Mouse (Mus musculus): Measurements from ENCODE around the gene Lpin1. TPM values are rescaled to one million over a fixed set of nuclear protein-coding genes. Genes with fewer than 3 reads are reported as not detected.
A peak's percentile ranks its signal among the peaks of the same experiment; 100 is the strongest.

Gene Lpin1
- total RNA-seq, 2 experiments from 2014 or later: 25.3 to 27.6 TPM

GRCm38 (mm10) chr12:16584964-16585363, 25.8 kb downstream of the Lpin1 start:
- no peak for DNase-seq (ENCODE audit: low spot score in 2 of 2)
- no peak for TF ChIP-seq CTCF (conservative IDR thresholded peaks at IDR 0.05)
- H3K27ac ChIP-seq: no peak overlapping the region
- H3K4me3 ChIP-seq: no peak overlapping the region

GRCm38 (mm10) chr12:16584035-16584682, 26.6 kb downstream of the Lpin1 start:
- no peak for TF ChIP-seq CTCF (conservative IDR thresholded peaks at IDR 0.05)
- H3K4me3 ChIP-seq: no peak overlapping the region
- H3K27ac ChIP-seq: no peak overlapping the region
- no peak for DNase-seq (ENCODE audit: low spot score in 2 of 2)

GRCm38 (mm10) chr12:16583313-16583712, 27.5 kb downstream of the Lpin1 start:
- H3K4me3 ChIP-seq: no peak overlapping the region
- TF ChIP-seq CTCF (conservative IDR thresholded peaks at IDR 0.05): no peak

GRCm38 (mm10) chr12:16580306-16580705, 30.5 kb downstream of the Lpin1 start:
- no peak for TF ChIP-seq CTCF (conservative IDR thresholded peaks at IDR 0.05)
- H3K4me3 ChIP-seq: no peak overlapping the region
- H3K27ac ChIP-seq: peak overlapping the region; percentile 40; the same call in 1 of the 2 replicates
- DNase-seq (ENCODE audit: low spot score in 2 of 2): no peak

More at GRCm38 (mm10) chr12:16583313-16583712, 27.5 kb downstream of the Lpin1 start:
- no peak for DNase-seq (ENCODE audit: low spot score in 2 of 2)
- H3K27ac ChIP-seq: no peak overlapping the region

- no peak for TF ChIP-seq CTCF (conservative IDR thresholded peaks at IDR 0.05)
- H3K27ac ChIP-seq: peak overlapping the region; percentile 43
- no peak overlapping the region for H3K4me3 ChIP-seq
- peak in 1 of 2 experiments; percentile 41 for DNase-seq (ENCODE audit: low spot score in 2 of 2)
Measured at GRCm38 (mm10) chr12:16577665-16578233, 33.0 kb downstream of the Lpin1 start.

- TF ChIP-seq CTCF (conservative IDR thresholded peaks at IDR 0.05): no peak
- Histone ChIP-seq H3K27ac (no peak overlapping the region), H3K4me3 (no peak overlapping the region)
- DNase-seq (ENCODE audit: low spot score in 2 of 2): no peak
Measured at GRCm38 (mm10) chr12:16571278-16571677, 39.5 kb downstream of the Lpin1 start.

GRCm38 (mm10) chr12:16570371-16571060, 40.2 kb downstream of the Lpin1 start:
- Histone ChIP-seq H3K4me3 (no peak overlapping the region), H3K27ac (no peak overlapping the region)
- no peak for DNase-seq (ENCODE audit: low spot score in 2 of 2)
- peak; percentile 67 for TF ChIP-seq CTCF (conservative IDR thresholded peaks at IDR 0.05)

GRCm38 (mm10) chr12:16568936-16569650, 41.7 kb downstream of the Lpin1 start:
- no peak for TF ChIP-seq CTCF (conservative IDR thresholded peaks at IDR 0.05)
- no peak for DNase-seq (ENCODE audit: low spot score in 2 of 2)
- Histone ChIP-seq H3K27ac (peak overlapping the region; percentile 61), H3K4me3 (no peak overlapping the region)

GRCm38 (mm10) chr12:16568496-16568895, 42.3 kb downstream of the Lpin1 start:
- peak; percentile 92 for TF ChIP-seq CTCF (conservative IDR thresholded peaks at IDR 0.05)
- H3K4me3 ChIP-seq: no peak overlapping the region
- H3K27ac ChIP-seq: peak overlapping the region; percentile 61; the same call in 1 of the 2 replicates
- peak; percentile 53 to 72 for DNase-seq (ENCODE audit: low spot score in 2 of 2)

GRCm38 (mm10) chr12:16568090-16568489, 42.7 kb downstream of the Lpin1 start:
- Histone ChIP-seq H3K4me3 (no peak overlapping the region), H3K27ac (no peak overlapping the region)
- no peak for DNase-seq (ENCODE audit: low spot score in 2 of 2)
- TF ChIP-seq CTCF (conservative IDR thresholded peaks at IDR 0.05): no peak

- H3K4me3 ChIP-seq: no peak overlapping the region
- no peak overlapping the region for H3K27ac ChIP-seq
- peak in 1 of 2 experiments; percentile 45 for DNase-seq (ENCODE audit: low spot score in 2 of 2)
- TF ChIP-seq CTCF (conservative IDR thresholded peaks at IDR 0.05): peak; percentile 80
Measured at GRCm38 (mm10) chr12:16563427-16563826, 47.3 kb downstream of the Lpin1 start.

GRCm38 (mm10) chr12:16562647-16563046, 48.1 kb downstream of the Lpin1 start:
- H3K27ac ChIP-seq: no peak overlapping the region
- no peak overlapping the region for H3K4me3 ChIP-seq
- DNase-seq (ENCODE audit: low spot score in 2 of 2): no peak
- no peak for TF ChIP-seq CTCF (conservative IDR thresholded peaks at IDR 0.05)

- no peak for DNase-seq (ENCODE audit: low spot score in 2 of 2)
- Histone ChIP-seq H3K4me3 (no peak overlapping the region), H3K27ac (no peak overlapping the region)
- no peak for TF ChIP-seq CTCF (conservative IDR thresholded peaks at IDR 0.05)
Measured at GRCm38 (mm10) chr12:16562181-16562580, 48.6 kb downstream of the Lpin1 start.
